Mouse (Mus musculus) CH12.LX (cell line): ENCODE measurements at regions not wholly inside any gene's neighbourhood (a gene's known extent, or its start where the extent isn't known, plus 50 kb on each side); places are given as distances from the start of the nearest gene placed in this dataset.

Source experiments
- DNase-seq: peaks from one replicate; pipeline ENCODE4 v3.0.0-alpha.2; 2013; ENCODE audit errors: extremely low read depth
- H3K27ac ChIP-seq: 2 replicates; pipeline ENCODE4 v1.5.1; 2012; ENCODE audit warnings: low read depth, mild to moderate bottlenecking, control low read depth, moderate library complexity; ENCODE audit not compliant: insufficient read depth
- H3K27me3 ChIP-seq: replicated peaks from 2 replicates; pipeline ENCODE3; 2012; ENCODE audit warnings: inconsistent platforms
- H3K36me3 ChIP-seq, 2 experiments: replicated peaks in 1 of 2; 2 replicates each; pipeline versions ENCODE3 to v1.6.1; 2012; ENCODE audit warnings: inconsistent platforms in 1 of 2, low read length in 1 of 2, mild to moderate bottlenecking in 1 of 2, mixed read lengths in 1 of 2, moderate library complexity in 1 of 2; ENCODE audit not compliant: control insufficient read depth in 1 of 2, insufficient read depth in 1 of 2
- H3K4me1 ChIP-seq, 2 experiments: 2 replicates each; pipeline ENCODE4 v1.6.1; 2012; ENCODE audit warnings: inconsistent platforms in 1 of 2, moderate library complexity in 1 of 2; ENCODE audit not compliant: insufficient read depth in 2 of 2, control insufficient read depth in 1 of 2
- H3K4me2 ChIP-seq: 2 replicates; pipeline ENCODE4 v1.6.1; 2012; ENCODE audit warnings: low read depth, mild to moderate bottlenecking, control low read depth; ENCODE audit not compliant: poor library complexity, insufficient read depth, severe bottlenecking
- H3K4me3 ChIP-seq, 3 experiments: fragments of 150-350 bp in 1 of 3; sonication (generic) in 1 of 3; replicated peaks in 1 of 3; 2 replicates each; pipeline versions ENCODE3 to v1.5.1; 2011 to 2012; ENCODE audit warnings: low read depth in 2 of 3, low read length in 2 of 3, mild to moderate bottlenecking in 2 of 3, moderate library complexity in 2 of 3, control low read depth in 1 of 3, improper control_type of control experiment in 1 of 3, inconsistent platforms in 1 of 3, mixed read lengths in 1 of 3; ENCODE audit not compliant: poor library complexity in 1 of 3
- H3K79me2 ChIP-seq: replicated peaks from 2 replicates; pipeline ENCODE4 v1.6.1; 2012; ENCODE audit warnings: mild to moderate bottlenecking, moderate library complexity; ENCODE audit not compliant: control insufficient read depth, poor library complexity, insufficient read depth, severe bottlenecking; ENCODE audit errors: extremely low read depth
- H3K9ac ChIP-seq: 2 replicates; pipeline ENCODE4 v1.6.1; 2012; ENCODE audit warnings: low read depth, mild to moderate bottlenecking, control low read depth, moderate library complexity; ENCODE audit not compliant: insufficient read depth
- H3K9me3 ChIP-seq: replicated peaks from 2 replicates; pipeline ENCODE3; 2012; ENCODE audit warnings: low read length, inconsistent platforms, mixed read lengths
- CHD1 ChIP-seq: IDR thresholded peaks from 2 replicates; pipeline ENCODE4 v1.6.1; 2012; ENCODE audit warnings: low read depth, low read length, improper control_type of control experiment, inconsistent platforms
- E2F4 ChIP-seq: IDR thresholded peaks from 2 replicates; pipeline ENCODE4 v1.6.1; 2011; ENCODE audit warnings: low read depth, low read length, improper control_type of control experiment; ENCODE audit not compliant: insufficient replicate concordance
- EP300 ChIP-seq: IDR thresholded peaks from 2 replicates; pipeline ENCODE4 v1.6.1; 2011; ENCODE audit warnings: low read length, improper control_type of control experiment
- ETS1 ChIP-seq: conservative IDR thresholded peaks from 2 replicates; pipeline ENCODE4 v1.6.1; 2012; ENCODE audit warnings: low read depth, mild to moderate bottlenecking, inconsistent platforms, low read length, improper control_type of control experiment, moderate library complexity
- HCFC1 ChIP-seq: IDR thresholded peaks from 2 replicates; pipeline ENCODE4 v1.6.1; 2012; ENCODE audit warnings: low read depth, mild to moderate bottlenecking, inconsistent platforms, low read length, improper control_type of control experiment
- IRF4 ChIP-seq: IDR thresholded peaks from 2 replicates; pipeline ENCODE4 v1.6.1; 2014; ENCODE audit warnings: low read depth, mild to moderate bottlenecking, inconsistent platforms, low read length, improper control_type of control experiment
- JUN ChIP-seq: IDR thresholded peaks from 2 replicates; pipeline ENCODE4 v1.6.1; 2011; ENCODE audit warnings: low read depth, mild to moderate bottlenecking, low read length, improper control_type of control experiment, moderate library complexity; ENCODE audit not compliant: insufficient read depth
- JUND ChIP-seq: conservative IDR thresholded peaks from 2 replicates; pipeline ENCODE4 v1.6.1; 2011; ENCODE audit warnings: low read depth, low read length, improper control_type of control experiment
- KAT2A ChIP-seq: IDR thresholded peaks from 2 replicates; pipeline ENCODE4 v1.6.1; 2012; ENCODE audit warnings: low read length, improper control_type of control experiment, inconsistent platforms; ENCODE audit not compliant: insufficient replicate concordance
- MAFK ChIP-seq: IDR thresholded peaks from 2 replicates; pipeline ENCODE4 v1.6.1; 2011; ENCODE audit warnings: low read length, improper control_type of control experiment; ENCODE audit not compliant: insufficient replicate concordance
- MAZ ChIP-seq: IDR thresholded peaks from 2 replicates; pipeline ENCODE4 v1.6.1; 2012; ENCODE audit warnings: low read depth, mild to moderate bottlenecking, inconsistent platforms, low read length, improper control_type of control experiment, moderate library complexity
- MXI1 ChIP-seq: IDR thresholded peaks from 2 replicates; pipeline ENCODE4 v1.6.1; 2011; ENCODE audit warnings: mild to moderate bottlenecking, low read depth, low read length, improper control_type of control experiment
- MYC ChIP-seq: IDR thresholded peaks from 2 replicates; pipeline ENCODE4 v1.6.1; 2011; ENCODE audit warnings: low read depth, mild to moderate bottlenecking, improper control_type of control experiment, low read length
- NRF1 ChIP-seq: IDR thresholded peaks from 2 replicates; pipeline ENCODE4 v1.6.1; 2014; ENCODE audit warnings: low read depth, mild to moderate bottlenecking, inconsistent platforms, low read length, improper control_type of control experiment, moderate library complexity
- POLR2AphosphoS2 ChIP-seq: IDR thresholded peaks from 2 replicates; pipeline ENCODE4 v1.6.1; 2011; ENCODE audit warnings: low read depth, low read length, improper control_type of control experiment
- RAD21 ChIP-seq: IDR thresholded peaks from 2 replicates; pipeline ENCODE4 v1.6.1; 2011; ENCODE audit warnings: low read depth, mild to moderate bottlenecking, low read length, improper control_type of control experiment, moderate library complexity
- RCOR1 ChIP-seq: conservative IDR thresholded peaks from 2 replicates; pipeline ENCODE4 v1.6.1; 2012; ENCODE audit warnings: low read depth, mild to moderate bottlenecking, inconsistent platforms, low read length, improper control_type of control experiment
- SIN3A ChIP-seq: IDR thresholded peaks from 2 replicates; pipeline ENCODE4 v1.6.1; 2012; ENCODE audit warnings: low read length, improper control_type of control experiment, inconsistent platforms
- SMC3 ChIP-seq: IDR thresholded peaks from 2 replicates; pipeline ENCODE4 v1.6.1; 2011; ENCODE audit warnings: low read depth, low read length, improper control_type of control experiment
- USF2 ChIP-seq: conservative IDR thresholded peaks from 2 replicates; pipeline ENCODE4 v1.6.1; 2011; ENCODE audit warnings: low read depth, low read length, improper control_type of control experiment
- ZMIZ1 ChIP-seq: IDR thresholded peaks from 2 replicates; pipeline ENCODE4 v1.6.1; 2012; ENCODE audit warnings: low read depth, mild to moderate bottlenecking, inconsistent platforms, low read length, improper control_type of control experiment
- dilution Hi-C: fragments of 300-500 bp; cut with MboI; formaldehyde crosslinking; loops from 2 replicates; pipeline ENCODE4 v1.14.3; 2020; ENCODE audit warnings: low sequenced_read_pairs; ENCODE audit not compliant: extremely low pct_unique_long_range_greater_than_20kb, extremely low pct_ligation_motif_present
- in situ Hi-C: fragments of 300-500 bp; cut with MboI; formaldehyde crosslinking; loops from 3 replicates; pipeline ENCODE4 v1.14.3; 2019; ENCODE audit warnings: low sequenced_read_pairs, low pct_ligation_motif_present, low pct_unique_long_range_greater_than_20kb, mixed read lengths

- H3K79me2 ChIP-seq = no peaks in the 10 kb centered on the region
- in situ Hi-C loops = no loop called here
These were observed 95.7 kb downstream of the Ppp4r2 start for GRCm38 (mm10) chr6:100928791-100929758.

DNA sequence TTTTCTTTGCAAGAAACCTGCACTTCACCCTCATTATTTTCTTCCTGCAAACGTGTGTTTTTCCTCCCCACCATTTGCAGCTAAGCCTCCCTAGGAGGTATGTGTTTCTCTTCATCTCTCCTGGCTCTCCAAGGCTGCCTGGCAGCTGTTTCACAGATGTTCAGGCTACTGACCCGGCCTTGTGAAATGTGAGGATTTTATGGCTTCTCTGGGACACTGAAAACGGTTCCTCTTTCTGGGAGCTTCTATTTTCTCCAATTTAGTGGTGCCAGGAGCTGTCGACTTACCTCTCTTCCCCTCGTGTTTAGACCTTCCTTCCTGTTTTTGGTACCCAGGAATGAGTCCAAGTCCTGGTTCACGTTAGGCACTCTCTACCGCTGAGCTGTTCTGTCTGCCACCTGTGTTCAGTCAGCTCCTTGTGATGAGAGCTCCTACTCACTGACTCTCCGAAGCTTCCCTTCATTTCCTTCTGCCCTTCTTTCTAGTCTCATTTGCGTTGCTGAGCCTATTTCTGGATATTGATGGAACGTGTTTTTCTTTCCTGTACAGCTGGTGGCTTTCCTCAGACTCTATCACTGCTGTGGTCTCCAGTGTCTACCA lies 96.4 kb downstream of the Ppp4r2 start:
- Histone ChIP-seq H3K4me2 (no peak overlapping the region), H3K4me3 (no peak overlapping the region), H3K27me3 (peaks cover 45% of the 10 kb centered on the region), H3K79me2 (no peaks in the 10 kb centered on the region), H3K9ac (no peak overlapping the region), H3K4me1 (no peaks in the 10 kb centered on the region), H3K27ac (no peak overlapping the region), H3K9me3 (no peaks in the 10 kb centered on the region), H3K36me3 (no peaks in the 10 kb centered on the region)
- no peak for DNase-seq
- dilution Hi-C loops (no loop called here), in situ Hi-C loops (no loop called here)
- TF ChIP-seq NRF1 (no peak), ETS1 (no peak), JUND (no peak), MAZ (no peak), MYC (no peak), ZMIZ1 (no peak), MXI1 (no peak), E2F4 (no peak), CHD1 (no peak), JUN (no peak), USF2 (no peak), POLR2AphosphoS2 (no peak), EP300 (no peak), MAFK (no peak), SMC3 (no peak), SIN3A (no peak), RAD21 (no peak), RCOR1 (no peak), IRF4 (no peak)

More at GRCm38 (mm10) chr6:100928791-100929758, 95.7 kb downstream of the Ppp4r2 start:
- dilution Hi-C loops = no loop called here
- no peak for DNase-seq
- no peaks in the 10 kb centered on the region for H3K36me3 ChIP-seq
- no peaks in the 10 kb centered on the region for H3K4me1 ChIP-seq
- TF ChIP-seq HCFC1 (no peak), RCOR1 (no peak), KAT2A (no peak)
- TF ChIP-seq, all 38 proteins: peak for 0
- no peak overlapping the region for H3K4me3 ChIP-seq
- peaks cover 52% of the 10 kb centered on the region for H3K27me3 ChIP-seq
- no peak overlapping the region for H3K27ac ChIP-seq
- H3K4me2 ChIP-seq = no peak overlapping the region
- no peaks in the 10 kb centered on the region for H3K9me3 ChIP-seq
- no peak overlapping the region for H3K9ac ChIP-seq
